In genomic region chr11:107417041-107417583, GRCm38 (mm10) we compare ENCODE assay signal across 7 mouse cellular contexts. TPM values are rescaled to one million over a fixed set of nuclear protein-coding genes. Genes with fewer than 3 reads are reported as not detected.
DNase-seq lines count a peak whose midpoint lies in the region; ATAC-seq and TF ChIP-seq lines count a peak whose summit lies in the region.

No protein-coding gene starts in this region.

- TF ChIP-seq RAD21 in MEL (IDR thresholded peaks at IDR 0.05; ENCODE audit: low read depth, low read length): no peak

- TF ChIP-seq CTCF in MEL (IDR thresholded peaks at IDR 0.05 in 2 of 3, conservative IDR thresholded peaks at IDR 0.05 in 1 of 3; ENCODE audit: control insufficient read depth in 1 of 3, insufficient read depth in 1 of 3, low read depth in 2 of 3, low read length in 3 of 3, poor library complexity in 1 of 3, severe bottlenecking in 1 of 3): no peak
- TF ChIP-seq CTCF in spleen, adult 2 months (IDR thresholded peaks at IDR 0.05; ENCODE audit: extremely low read depth, insufficient read depth, insufficient read length, insufficient replicate concordance): no peak

- no peaks in the 10 kb centered on the region for H3K9me3 ChIP-seq in MEL (replicated peaks; ENCODE audit: insufficient read depth, low read length)
- H3K9me3 ChIP-seq in heart, embryonic 12.5 days (replicated peaks): no peaks in the 10 kb centered on the region
- H3K9me3 ChIP-seq in kidney, embryonic 14.5 days (ENCODE audit: control insufficient read depth, low read length): no peaks in the 10 kb centered on the region

- WGBS in heart, embryonic 12.5 days: 49% methylated on average over 14 of the region's 14 CpGs
- WGBS in kidney, embryonic 14.5 days: 62% methylated on average over 14 of the region's 14 CpGs
- WGBS in spleen, adult 2 months: 3% methylated on average over 14 of the region's 14 CpGs

- H3K36me3 ChIP-seq in MEL (ENCODE audit: control insufficient read depth in 1 of 2, insufficient read depth in 2 of 2, low read length in 2 of 2): peaks cover 0 to 63% of the 10 kb centered on the region in 2 experiments; a peak in 2 of 4 replicates
- no peaks in the 10 kb centered on the region for H3K36me3 ChIP-seq in heart, embryonic 12.5 days
- no peaks in the 10 kb centered on the region for H3K36me3 ChIP-seq in kidney, embryonic 14.5 days (ENCODE audit: control insufficient read depth, insufficient read depth, low read length)
- H3K36me3 ChIP-seq in spleen, adult 2 months (ENCODE audit: control insufficient read depth, insufficient read depth, low read length): no peaks in the 10 kb centered on the region

- H3K4me2 ChIP-seq in heart, embryonic 12.5 days: peak overlapping the region; percentile 4; the same call in 1 of the 2 replicates
- H3K4me2 ChIP-seq in kidney, embryonic 14.5 days (replicated peaks; ENCODE audit: low read depth, low read length): 0 out of 2 replicates have a peak overlapping the region, but pooled peaks have one; percentile 8

- H3K27me3 ChIP-seq in MEL (ENCODE audit: control insufficient read depth in 1 of 2, insufficient read depth in 2 of 2, low read length in 2 of 2): no peaks in the 10 kb centered on the region
- H3K27me3 ChIP-seq in heart, embryonic 12.5 days (replicated peaks): no peaks in the 10 kb centered on the region
- H3K27me3 ChIP-seq in kidney, embryonic 14.5 days (ENCODE audit: control insufficient read depth, insufficient read depth, low read length): no peaks in the 10 kb centered on the region
- no peaks in the 10 kb centered on the region for H3K27me3 ChIP-seq in spleen, adult 2 months (ENCODE audit: control insufficient read depth, insufficient read depth, low read length)

- TF ChIP-seq EP300 in MEL (IDR thresholded peaks at IDR 0.05; ENCODE audit: low read depth in 1 of 2, low read length in 2 of 2): no peak

- peak overlapping the region; percentile 99 for H3K27ac ChIP-seq in MEL (ENCODE audit: control insufficient read depth, low read depth, low read length)
- peak overlapping the region; percentile 31 for H3K27ac ChIP-seq in heart, embryonic 12.5 days (ENCODE audit: poor library complexity, severe bottlenecking)
- peak overlapping the region; percentile 55; the same call in 1 of the 2 replicates for H3K27ac ChIP-seq in kidney, embryonic 14.5 days (ENCODE audit: low read depth, low read length)
- peak overlapping the region; percentile 99 for H3K27ac ChIP-seq in spleen, adult 2 months (ENCODE audit: insufficient read depth, low read length)

- TF ChIP-seq POLR2A in MEL (IDR thresholded peaks at IDR 0.05; ENCODE audit: control insufficient read depth in 1 of 2, insufficient read depth in 1 of 2, low read depth in 1 of 2, low read length in 2 of 2, poor library complexity in 1 of 2): peak; percentile 41 to 57
- peak; percentile 50; the same call in 1 of the 2 replicates for TF ChIP-seq POLR2A in spleen, adult 2 months (IDR thresholded peaks at IDR 0.05; ENCODE audit: low read depth, low read length)

- peak overlapping the region; percentile 5 to 42 for H3K4me3 ChIP-seq in MEL (ENCODE audit: control insufficient read depth in 1 of 2, insufficient read depth in 1 of 2, low read depth in 2 of 2, low read length in 2 of 2)
- no peak overlapping the region for H3K4me3 ChIP-seq in heart, embryonic 12.5 days
- H3K4me3 ChIP-seq in kidney, embryonic 14.5 days (ENCODE audit: low read length): no peak overlapping the region
- peak overlapping the region; percentile 59 for H3K4me3 ChIP-seq in spleen, adult 2 months (ENCODE audit: extremely low read depth, insufficient read depth, insufficient read length)

- ATAC-seq in common myeloid progenitor, adult 5-6 weeks (replicated peaks; ENCODE audit: low read depth, poor library complexity, severe bottlenecking): peak; percentile 90
- ATAC-seq in heart, embryonic 12.5 days (ENCODE audit: insufficient number of reproducible peaks, low FRiP score): peak; percentile 52; the same call in 1 of the 2 replicates
- no peak for ATAC-seq in kidney, embryonic 14.5 days (ENCODE audit: low FRiP score, low TSS enrichment)

- H3K9ac ChIP-seq in MEL (ENCODE audit: control insufficient read depth, low read depth, low read length, poor library complexity, severe bottlenecking): peak overlapping the region; percentile 89
- no peak overlapping the region for H3K9ac ChIP-seq in heart, embryonic 12.5 days
- no peak overlapping the region for H3K9ac ChIP-seq in kidney, embryonic 14.5 days (ENCODE audit: low read depth, low read length)

- H3K4me1 ChIP-seq in MEL (ENCODE audit: control insufficient read depth in 1 of 2, insufficient read depth in 2 of 2, low read length in 2 of 2): peaks cover 26 to 69% of the 10 kb centered on the region in 2 experiments
- H3K4me1 ChIP-seq in heart, embryonic 12.5 days (replicated peaks): peaks cover 28% of the 10 kb centered on the region
- H3K4me1 ChIP-seq in kidney, embryonic 14.5 days (ENCODE audit: control insufficient read depth, insufficient read depth, low read length): peaks cover 10% of the 10 kb centered on the region; the same call in 1 of the 2 replicates
- peaks cover 27% of the 10 kb centered on the region; the same call in 1 of the 2 replicates for H3K4me1 ChIP-seq in spleen, adult 2 months (ENCODE audit: control insufficient read depth, insufficient read depth, insufficient read length)

- peak; percentile 99 for DNase-seq in MEL (ENCODE audit: low read depth, low spot score)
- DNase-seq in lung, postnatal 14 days: peak; percentile 58
- DNase-seq in spleen, adult 2 months (ENCODE audit: low read depth in 1 of 2, low spot score in 2 of 2): peak; percentile 76 to 77
- DNase-seq in cerebellum, adult 11 months: no peak

- peaks cover 66% of the 10 kb centered on the region for H3K79me2 ChIP-seq in MEL (ENCODE audit: control insufficient read depth, insufficient read depth, low read length, poor library complexity)

TF ChIP-seq in MEL, 35 proteins besides CTCF, POLR2A, EP300 and RAD21:
- TF ChIP-seq CHD2 (IDR thresholded peaks at IDR 0.05; ENCODE audit: low read length) (no peak), NRF1 (IDR thresholded peaks at IDR 0.05; ENCODE audit: insufficient read depth, low read depth, low read length, poor library complexity, severe bottlenecking) (no peak), POLR2AphosphoS2 (IDR thresholded peaks at IDR 0.05; ENCODE audit: low read length) (no peak), SIN3A (IDR thresholded peaks at IDR 0.05; ENCODE audit: low read length) (no peak), TBP (IDR thresholded peaks at IDR 0.05; ENCODE audit: low read depth, low read length) (peak; percentile 87), POLR2AphosphoS5 (IDR thresholded peaks at IDR 0.05; ENCODE audit: borderline replicate concordance, low read depth, low read length) (no peak), UBTF (IDR thresholded peaks at IDR 0.05; ENCODE audit: borderline replicate concordance, insufficient read depth, low read depth, low read length) (peak; percentile 31; the same call in 1 of the 2 replicates), USF1 (IDR thresholded peaks at IDR 0.05; ENCODE audit: low read depth, low read length) (no peak), MAX (IDR thresholded peaks at IDR 0.05; ENCODE audit: low read length) (no peak), TAL1 (IDR thresholded peaks at IDR 0.05; ENCODE audit: low read length) (peak; percentile 43; the same call in 1 of the 2 replicates), GATA1 (IDR thresholded peaks at IDR 0.05; ENCODE audit: low read depth, low read length) (peak; percentile 100), KAT2A (conservative IDR thresholded peaks at IDR 0.05; ENCODE audit: low read depth, low read length) (no peak)

RNA-seq across cellular contexts. Expression of gene Pitpnc1, which starts 53.4 kb away (rescaled TPM):
- 19.3 and 31.9 TPM in 2 replicates for total RNA-seq in MEL (2012; rRNA removed)
- polyA plus RNA-seq in MEL (2012; ENCODE audit: insufficient read depth in 1 of 2, insufficient read length in 2 of 2, low read depth in 1 of 2, low replicate concordance in 2 of 2, missing spikeins in 1 of 2): 10 to 100 TPM in 1 of 2 experiments, not detected in 1; 25.3 TPM
- 36.5 and 42.8 TPM in 2 replicates for total RNA-seq in common myeloid progenitor, adult 5-6 weeks (2017)
- polyA plus RNA-seq in heart, embryonic 12.5 days (2016; fragmentation: Nextera tagmentation; extraction: Ambion mirVana): 7.9 and 8.2 TPM in 2 replicates
- 15.2 and 19.4 TPM in 2 replicates for polyA plus RNA-seq in kidney, embryonic 14.5 days (2014; fragmentation: Nextera tagmentation; extraction: Ambion mirVana)
- 6.4 TPM in 2 replicates for polyA plus RNA-seq in spleen, adult 2 months (2012; rRNA removed)

Comparison
In these comparisons a context has a peak if more than half of its experiments do, and no peak if none do; other contexts are left out.
1. H3K27ac ChIP-seq: peak in every context shown above with its lines; median percentile 99 in MEL; 99 in spleen, adult 2 months; 55 in kidney, embryonic 14.5 days; 31 in heart, embryonic 12.5 days.
2. H3K4me3 ChIP-seq: peak in MEL (2 of 2) and spleen, adult 2 months (single experiment); none in heart, embryonic 12.5 days (single experiment) and kidney, embryonic 14.5 days (single experiment).